Mouse (Mus musculus) heart, postnatal 0 days (tissue): Measurements from ENCODE around the gene Tnrc6a.

Source experiments
- CTCF ChIP-seq: IDR thresholded peaks from 2 replicates; pipeline ENCODE4 v1.5.1; 2016; ENCODE audit warnings: antibody characterized with exemption, control low read depth, low read depth
- EP300 ChIP-seq: IDR thresholded peaks from 2 replicates; pipeline ENCODE4 v1.6.1; 2016; ENCODE audit warnings: antibody characterized with exemption, low read depth

DNA sequence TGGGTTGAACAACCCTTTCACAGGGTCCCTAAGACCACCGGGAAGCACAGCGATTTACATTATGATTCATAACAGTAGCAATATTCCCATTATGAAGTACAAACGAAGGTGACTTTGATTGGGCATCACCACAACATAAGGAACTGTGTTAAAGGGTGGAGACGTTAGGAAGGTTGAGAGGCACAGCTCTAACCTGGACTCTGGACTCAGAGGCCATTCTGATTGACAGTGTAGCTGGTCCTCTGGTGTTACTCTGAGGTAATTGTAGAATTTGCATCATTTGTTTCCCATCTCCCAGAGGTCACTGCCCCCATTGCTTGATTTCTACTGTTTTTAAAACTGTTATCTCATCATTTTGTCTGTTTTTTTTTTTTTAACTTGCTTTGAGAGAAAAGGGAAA lies 6.5 kb upstream of the Tnrc6a start:
- TF ChIP-seq CTCF: no peak
- no peak for TF ChIP-seq EP300
